Mouse (Mus musculus) limb, embryonic 14.5 days (tissue): ENCODE results near the gene Angpt4. TPM values are rescaled to one million over a fixed set of nuclear protein-coding genes. Genes with fewer than 3 reads are reported as not detected.
A peak's percentile ranks its signal among the peaks of the same experiment; 100 is the strongest.

Experiments
- ATAC-seq: fragments of 200-750 bp; cut with Nextera tagmentation; 2 replicates; pipeline ENCODE4 v1.8.0; 2017; ENCODE audit warnings: low read depth, moderate number of reproducible peaks, moderate TSS enrichment; ENCODE audit not compliant: low FRiP score
- DNase-seq: peaks from one replicate; pipeline ENCODE4 v3.0.0-alpha.2; 2015; ENCODE audit warnings: low spot score
- H3K27ac ChIP-seq: fragments of 300-500 bp; sonication (generic); replicated peaks from 2 replicates; pipeline ENCODE4 v1.5.1; 2014; ENCODE audit warnings: low read depth, mild to moderate bottlenecking, low read length, moderate library complexity, mixed read lengths
- H3K27me3 ChIP-seq: fragments of 300-500 bp; sonication (generic); 2 replicates; pipeline ENCODE4 v1.6.1; 2014; ENCODE audit warnings: low read length, mixed read lengths; ENCODE audit not compliant: control insufficient read depth, insufficient read depth
- H3K36me3 ChIP-seq: fragments of 300-500 bp; sonication (generic); 2 replicates; pipeline ENCODE4 v1.6.1; 2014; ENCODE audit warnings: mild to moderate bottlenecking, low read length, moderate library complexity, mixed read lengths; ENCODE audit not compliant: control insufficient read depth, insufficient read depth
- H3K4me1 ChIP-seq: fragments of 300-500 bp; sonication (generic); 2 replicates; pipeline ENCODE4 v1.6.1; 2014; ENCODE audit warnings: antibody characterized with exemption, low read length, mixed read lengths; ENCODE audit not compliant: control insufficient read depth, insufficient read depth
- H3K4me2 ChIP-seq: fragments of 300-500 bp; sonication (generic); replicated peaks from 2 replicates; pipeline ENCODE4 v1.6.1; 2014; ENCODE audit warnings: low read depth, mild to moderate bottlenecking, low read length, moderate library complexity; ENCODE audit not compliant: severe bottlenecking
- H3K4me3 ChIP-seq: fragments of 300-500 bp; sonication (generic); replicated peaks from 2 replicates; pipeline ENCODE4 v1.5.1; 2014; ENCODE audit warnings: low read length
- H3K9ac ChIP-seq: fragments of 300-500 bp; sonication (generic); 2 replicates; pipeline ENCODE4 v1.6.1; 2014; ENCODE audit warnings: mild to moderate bottlenecking, low read depth, low read length, moderate library complexity; ENCODE audit not compliant: severe bottlenecking
- H3K9me3 ChIP-seq: fragments of 300-500 bp; sonication (generic); 2 replicates; pipeline ENCODE4 v1.6.1; 2016; ENCODE audit warnings: low read length; ENCODE audit not compliant: control insufficient read depth
- POLR2A ChIP-seq: fragments of 200-500 bp; IDR thresholded peaks from 2 replicates; pipeline ENCODE4 v1.8.0; 2012; ENCODE audit warnings: inconsistent platforms, mild to moderate bottlenecking, moderate library complexity, borderline replicate concordance; ENCODE audit not compliant: insufficient read depth, insufficient read length; ENCODE audit errors: extremely low read depth
- WGBS: fragments of 180-500 bp; shearing (Covaris S2); extraction: QIAGEN DNeasy Blood & Tissue Kit; methylation state at CpG from one replicate; pipeline ENCODE4 v1.1.7; 2014; 5-methylcytosine and 5-hydroxymethylcytosine counted together
- polyA plus RNA-seq, 2 experiments: library from polyadenylated mRNA; depleted of rRNA in 1 of 2; stranded (reverse) in 1 of 2; unstranded in 1 of 2; fragments of >200 nt; fragmentation: Nextera tagmentation in 1 of 2; extraction: Ambion mirVana in 1 of 2; gene quantifications; 2 replicates each; pipeline versions ENCODE4 v1.2.1 to v1.2.3; 2012 to 2014

Gene Angpt4
- polyA plus RNA-seq, 2 experiments, result 0.36 to 0.59 TPM

- Histone ChIP-seq H3K27me3 (no peaks in the 10 kb centered on the region), H3K4me2 (no peak overlapping the region), H3K9ac (no peak overlapping the region), H3K36me3 (no peaks in the 10 kb centered on the region), H3K9me3 (no peaks in the 10 kb centered on the region), H3K4me3 (no peak overlapping the region), H3K4me1 (peaks cover 10% of the 10 kb centered on the region), H3K27ac (no peak overlapping the region)
- DNase-seq (peak; percentile 39), ATAC-seq (no peak)
- no peak for TF ChIP-seq POLR2A
- 42% methylated on average over 11 of the region's 11 CpGs for WGBS
These were observed 27.8 kb downstream of the Angpt4 start for GRCm38 (mm10) chr2:151938780-151939200.

GRCm38 (mm10) chr2:151939651-151940420 is 28.8 kb downstream of the Angpt4 start:
- 78% methylated on average over 5 of the region's 5 CpGs for WGBS
- Histone ChIP-seq H3K36me3 (no peaks in the 10 kb centered on the region), H3K27ac (no peak overlapping the region), H3K4me1 (peaks cover 10% of the 10 kb centered on the region), H3K9ac (no peak overlapping the region), H3K4me3 (no peak overlapping the region), H3K9me3 (no peaks in the 10 kb centered on the region), H3K4me2 (no peak overlapping the region), H3K27me3 (no peaks in the 10 kb centered on the region)
- no peak for TF ChIP-seq POLR2A
- ATAC-seq, result no peak
- no peak for DNase-seq

GRCm38 (mm10) chr2:151941269-151941668 is 30.3 kb downstream of the Angpt4 start:
- TF ChIP-seq POLR2A, result no peak
- Histone ChIP-seq H3K36me3 (no peaks in the 10 kb centered on the region), H3K27ac (no peak overlapping the region), H3K9ac (no peak overlapping the region), H3K27me3 (no peaks in the 10 kb centered on the region), H3K9me3 (no peaks in the 10 kb centered on the region), H3K4me2 (no peak overlapping the region), H3K4me1 (peaks cover 10% of the 10 kb centered on the region), H3K4me3 (no peak overlapping the region)
- WGBS, result 48% methylated on average over 2 of the region's 2 CpGs
- DNase-seq (no peak), ATAC-seq (no peak)

GRCm38 (mm10) chr2:151944106-151944505 is 33.1 kb downstream of the Angpt4 start:
- TF ChIP-seq POLR2A, result no peak
- H3K9ac ChIP-seq, result no peak overlapping the region
- 71% methylated on average over 2 of the region's 2 CpGs for WGBS
- DNase-seq (no peak), ATAC-seq (no peak)
- no peak overlapping the region for H3K27ac ChIP-seq
- no peaks in the 10 kb centered on the region for H3K9me3 ChIP-seq
- H3K4me1 ChIP-seq, result no peaks in the 10 kb centered on the region
- H3K4me2 ChIP-seq, result no peak overlapping the region
- H3K27me3 ChIP-seq, result no peaks in the 10 kb centered on the region
- H3K4me3 ChIP-seq, result no peak overlapping the region
- no peaks in the 10 kb centered on the region for H3K36me3 ChIP-seq

- Histone ChIP-seq H3K9me3 (no peaks in the 10 kb centered on the region), H3K9ac (no peak overlapping the region), H3K4me2 (no peak overlapping the region), H3K4me3 (no peak overlapping the region), H3K27ac (no peak overlapping the region), H3K27me3 (no peaks in the 10 kb centered on the region), H3K36me3 (no peaks in the 10 kb centered on the region), H3K4me1 (no peaks in the 10 kb centered on the region)
- no peak for TF ChIP-seq POLR2A
- 92% methylated on average over 2 of the region's 2 CpGs for WGBS
- DNase-seq (no peak), ATAC-seq (no peak)
These were observed 36.6 kb downstream of the Angpt4 start for GRCm38 (mm10) chr2:151947617-151948016.
